Mouse (Mus musculus) brain, embryonic 14.5 days (tissue): Measurements from ENCODE around the gene Lrrc42.

Experiments used
- CTCF ChIP-seq: fragments of 200-500 bp; IDR thresholded peaks from 2 replicates; pipeline ENCODE4 v1.5.1; 2012; ENCODE audit warnings: inconsistent platforms, mild to moderate bottlenecking, moderate library complexity, borderline replicate concordance; ENCODE audit not compliant: insufficient read depth, insufficient read length; ENCODE audit errors: extremely low read depth
- POLR2A ChIP-seq: fragments of 200-500 bp; IDR thresholded peaks from 2 replicates; pipeline ENCODE4 v1.6.1; 2012; ENCODE audit warnings: mild to moderate bottlenecking, inconsistent platforms, borderline replicate concordance; ENCODE audit not compliant: poor library complexity, insufficient read depth, insufficient read length, severe bottlenecking; ENCODE audit errors: extremely low read depth

DNA sequence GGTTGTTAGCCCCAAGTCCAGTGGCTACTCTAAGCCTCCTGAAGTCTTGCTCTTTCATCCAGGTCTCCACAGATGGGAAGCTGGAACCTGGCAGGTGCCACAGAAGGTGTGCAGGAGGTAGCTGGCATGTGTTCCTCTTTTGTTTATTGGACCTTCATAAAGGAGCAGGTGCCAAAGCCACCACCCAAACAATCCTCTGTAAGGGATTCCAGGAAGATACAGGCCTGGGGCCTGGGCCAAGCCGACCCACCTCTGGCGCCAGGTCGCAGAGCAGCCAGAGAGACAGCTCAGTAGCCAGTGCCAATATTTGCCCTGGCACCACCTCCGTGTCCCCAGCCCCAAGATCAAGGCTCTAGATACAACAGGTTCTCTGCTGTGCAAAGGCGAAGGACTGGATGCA is 31.8 kb downstream of the Lrrc42 start:
- TF ChIP-seq POLR2A (no peak), CTCF (no peak)
